Mouse (Mus musculus) left cerebral cortex, adult 18-20 months (tissue): Measurements from ENCODE around the gene Wfikkn2. TPM values are rescaled to one million over a fixed set of nuclear protein-coding genes. Genes with fewer than 3 reads are reported as not detected.
A peak's percentile ranks its signal among the peaks of the same experiment; 100 is the strongest.

Source experiments
- DNase-seq, 2 experiments: peaks; one replicate each; pipeline ENCODE4 v3.0.0; 2021 to 2022; ENCODE audit warnings: low spot score in 2 of 2, mixed read lengths in 1 of 2
- total RNA-seq, 2 experiments: library from RNA; stranded (reverse); gene quantifications; 2 replicates each; pipeline ENCODE4 v1.2.3; 2021

Wfikkn2 gene
- total RNA-seq, 2 experiments from 2014 or later, result 1.8 to 2.2 TPM

GRCm38 (mm10) chr11:94228416-94228815 is 17.4 kb downstream of the Wfikkn2 start:
- DNase-seq, result no peak

GRCm38 (mm10) chr11:94225985-94226384 is 19.8 kb downstream of the Wfikkn2 start:
- peak; percentile 40 to 52 for DNase-seq

GRCm38 (mm10) chr11:94223531-94223930 is 22.3 kb downstream of the Wfikkn2 start:
- DNase-seq, result no peak

- no peak for DNase-seq
Measured at GRCm38 (mm10) chr11:94221257-94221656, 24.5 kb downstream of the Wfikkn2 start.

- DNase-seq, result no peak
Measured at GRCm38 (mm10) chr11:94216247-94216646, 29.6 kb downstream of the Wfikkn2 start.

GRCm38 (mm10) chr11:94215581-94215980 is 30.2 kb downstream of the Wfikkn2 start:
- no peak for DNase-seq

GRCm38 (mm10) chr11:94213735-94214594 is 31.8 kb downstream of the Wfikkn2 start:
- no peak for DNase-seq

- no peak for DNase-seq
Measured at GRCm38 (mm10) chr11:94212997-94213396, 32.8 kb downstream of the Wfikkn2 start.

GRCm38 (mm10) chr11:94212489-94212836 is 33.3 kb downstream of the Wfikkn2 start:
- no peak for DNase-seq

GRCm38 (mm10) chr11:94211651-94212488 is 33.9 kb downstream of the Wfikkn2 start:
- DNase-seq, result peak; percentile 47 to 58

- peak; percentile 98 for DNase-seq
Measured at GRCm38 (mm10) chr11:94211124-94211603, 34.6 kb downstream of the Wfikkn2 start, which contains the start of gene Tob1. Gene Tob1, plus strand, starts transcription at chr11:94211454.

- DNase-seq, result peak; percentile 88 to 92
Measured at GRCm38 (mm10) chr11:94210191-94211086, 35.4 kb downstream of the Wfikkn2 start.

- peak; percentile 23 to 52 for DNase-seq
Measured at GRCm38 (mm10) chr11:94209695-94210131, 36.1 kb downstream of the Wfikkn2 start.

GRCm38 (mm10) chr11:94208811-94209675 is 36.8 kb downstream of the Wfikkn2 start:
- DNase-seq, result no peak

- DNase-seq, result no peak
Measured at GRCm38 (mm10) chr11:94206398-94207114, 39.2 kb downstream of the Wfikkn2 start.

GRCm38 (mm10) chr11:94203066-94203465 is 42.7 kb downstream of the Wfikkn2 start:
- no peak for DNase-seq

- no peak for DNase-seq
Measured at GRCm38 (mm10) chr11:94202106-94202505, 43.7 kb downstream of the Wfikkn2 start.

GRCm38 (mm10) chr11:94200422-94200821 is 45.4 kb downstream of the Wfikkn2 start:
- no peak for DNase-seq

GRCm38 (mm10) chr11:94199771-94200170 is 46.0 kb downstream of the Wfikkn2 start:
- DNase-seq, result no peak
